19 mouse cellular contexts compared by ENCODE assay signal in the genomic region with DNA sequence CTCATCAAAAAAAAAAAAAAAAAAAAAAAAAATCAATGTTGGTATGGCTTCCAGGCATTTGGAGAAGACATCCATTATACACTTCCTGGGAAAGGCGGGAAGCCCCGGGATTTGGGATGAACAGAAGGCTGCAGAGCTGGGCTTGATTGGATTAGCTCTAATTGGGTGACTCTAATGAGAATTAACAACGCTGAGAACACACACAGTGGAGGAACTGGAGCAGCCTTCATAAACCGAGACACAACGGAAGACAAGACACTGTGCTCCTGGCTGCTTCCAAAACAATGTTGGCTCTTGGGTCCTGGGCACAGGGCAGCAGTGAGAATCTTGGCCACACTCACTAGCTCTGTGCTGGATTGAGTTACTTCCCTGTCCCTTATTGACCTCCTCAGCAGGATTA.
DNase-seq lines count a peak whose midpoint lies in the region; ATAC-seq and TF ChIP-seq lines count a peak whose summit lies in the region.
"Had no signal": no experiment of that assay in that cellular context is flagged by ENCODE, and none has a peak within 500 bp of the region (broad histone marks: within the 10 kb centered on the region; RNA-seq: fewer than 3 reads in every experiment).

No protein-coding gene starts in this region.

- no peak overlapping the region for H3K27ac ChIP-seq in hindbrain, embryonic 11.5 days (ENCODE audit: low read depth, low read length)
- H3K27ac ChIP-seq in hindbrain, embryonic 14.5 days, result no peak overlapping the region
- H3K27ac ChIP-seq in forebrain, embryonic 13.5 days, result no peak overlapping the region
- H3K27ac ChIP-seq: embryonic facial prominence, embryonic 13.5 days; heart, embryonic 10.5 days; liver, embryonic 13.5 days had no signal

- WGBS in hindbrain, embryonic 11.5 days, result 21% methylated on average over 5 of the region's 5 CpGs
- 13% methylated on average over 5 of the region's 5 CpGs for WGBS in hindbrain, embryonic 14.5 days
- 1% methylated on average over 5 of the region's 5 CpGs for WGBS in forebrain, embryonic 13.5 days
- 66% methylated on average over 5 of the region's 5 CpGs for WGBS in lung, adult 2 months

- no peaks in the 10 kb centered on the region; the same call in 1 of the 2 replicates for H3K27me3 ChIP-seq in hindbrain, embryonic 11.5 days (ENCODE audit: control insufficient read depth, insufficient read depth, low read length)
- H3K27me3 ChIP-seq in hindbrain, embryonic 14.5 days (ENCODE audit: control insufficient read depth, insufficient read depth, low read length), result no peaks in the 10 kb centered on the region
- peaks cover 44% of the 10 kb centered on the region for H3K27me3 ChIP-seq in forebrain, embryonic 13.5 days
- H3K27me3 ChIP-seq: embryonic facial prominence, embryonic 13.5 days; liver, embryonic 13.5 days; megakaryocyte, embryonic 14.5 days had no signal

- H3K4me3 ChIP-seq in hindbrain, embryonic 11.5 days (ENCODE audit: low read depth, low read length), result no peak overlapping the region
- no peak overlapping the region for H3K4me3 ChIP-seq in hindbrain, embryonic 14.5 days (replicated peaks; ENCODE audit: low read length)
- no peak overlapping the region for H3K4me3 ChIP-seq in forebrain, embryonic 13.5 days
- no peak overlapping the region for H3K4me3 ChIP-seq in lung, adult 2 months (replicated peaks; ENCODE audit: extremely low read depth, low read depth, low read length)
- H3K4me3 ChIP-seq: embryonic facial prominence, embryonic 13.5 days; heart, embryonic 10.5 days; liver, embryonic 13.5 days; megakaryocyte, embryonic 14.5 days had no signal

- DNase-seq in hindbrain, embryonic 11.5 days (ENCODE audit: low spot score), result peak; percentile 30
- DNase-seq in hindbrain, embryonic 14.5 days (ENCODE audit: low spot score), result no peak
- peak; percentile 21 for DNase-seq in embryo, embryonic 10.5 days (ENCODE audit: low spot score)
- peak; percentile 17 for DNase-seq in neural tube, embryonic 10.5 days (ENCODE audit: extremely low spot score, low spot score)
- no peak for DNase-seq in lung, adult 2 months
- no peak for DNase-seq in layer of hippocampus, adult 8-10 months (ENCODE audit: low spot score in 2 of 2)
- no peak for DNase-seq in left cerebral cortex, adult 8-10 months (ENCODE audit: low spot score in 2 of 2)
- DNase-seq: cerebellum, adult 8-10 months; gastrocnemius, postnatal 14 days; kidney, postnatal 10 days; layer of hippocampus, adult 9-11 months; liver, embryonic 13.5 days; thymus, postnatal 14 days had no signal

- H3K9me3 ChIP-seq in hindbrain, embryonic 11.5 days (ENCODE audit: control insufficient read depth, low read length), result no peaks in the 10 kb centered on the region
- H3K9me3 ChIP-seq in hindbrain, embryonic 14.5 days (ENCODE audit: control insufficient read depth, low read length), result no peaks in the 10 kb centered on the region
- H3K9me3 ChIP-seq in forebrain, embryonic 13.5 days (replicated peaks), result no peaks in the 10 kb centered on the region
- H3K9me3 ChIP-seq: embryonic facial prominence, embryonic 13.5 days; heart, embryonic 10.5 days; liver, embryonic 13.5 days had no signal

- peak; percentile 14; the same call in 1 of the 2 replicates for ATAC-seq in hindbrain, embryonic 11.5 days (ENCODE audit: low FRiP score)
- ATAC-seq in hindbrain, embryonic 14.5 days (ENCODE audit: low FRiP score), result no peak
- peak; percentile 61; the same call in 1 of the 2 replicates for ATAC-seq in forebrain, embryonic 13.5 days
- ATAC-seq: intestine, postnatal 0 days; lung, postnatal 0 days had no signal

- H3K4me1 ChIP-seq in hindbrain, embryonic 11.5 days (replicated peaks; ENCODE audit: control insufficient read depth, insufficient read depth, low read length), result no peaks in the 10 kb centered on the region
- 0 out of 2 replicates have a peak, but pooled peaks cover 7% of the 10 kb centered on the region for H3K4me1 ChIP-seq in hindbrain, embryonic 14.5 days (replicated peaks; ENCODE audit: control insufficient read depth, insufficient read depth, low read length)
- H3K4me1 ChIP-seq in forebrain, embryonic 13.5 days, result peaks cover 13% of the 10 kb centered on the region
- H3K4me1 ChIP-seq in lung, adult 2 months (ENCODE audit: control insufficient read depth, insufficient read depth, low read length), result no peaks in the 10 kb centered on the region; the same call in 1 of the 2 replicates
- H3K4me1 ChIP-seq: embryonic facial prominence, embryonic 13.5 days; liver, embryonic 13.5 days; megakaryocyte, embryonic 14.5 days had no signal

- no peak for TF ChIP-seq CTCF in lung, adult 2 months (IDR thresholded peaks at IDR 0.05; ENCODE audit: insufficient read depth, low read length)

- no peaks in the 10 kb centered on the region for H3K36me3 ChIP-seq in hindbrain, embryonic 11.5 days (ENCODE audit: control insufficient read depth, insufficient read depth, low read length)
- H3K36me3 ChIP-seq in hindbrain, embryonic 14.5 days (replicated peaks; ENCODE audit: control insufficient read depth, insufficient read depth), result no peaks in the 10 kb centered on the region
- no peaks in the 10 kb centered on the region for H3K36me3 ChIP-seq in forebrain, embryonic 13.5 days (ENCODE audit: poor library complexity, severe bottlenecking)
- H3K36me3 ChIP-seq: embryonic facial prominence, embryonic 13.5 days; heart, embryonic 10.5 days; liver, embryonic 13.5 days had no signal

- no peak overlapping the region for H3K9ac ChIP-seq in hindbrain, embryonic 11.5 days (ENCODE audit: low read depth, low read length)
- no peak overlapping the region for H3K9ac ChIP-seq in hindbrain, embryonic 14.5 days
- H3K9ac ChIP-seq in forebrain, embryonic 13.5 days, result no peak overlapping the region
- H3K9ac ChIP-seq: embryonic facial prominence, embryonic 13.5 days; liver, embryonic 13.5 days had no signal

- TF ChIP-seq POLR2A in lung, adult 2 months (IDR thresholded peaks at IDR 0.05; ENCODE audit: borderline replicate concordance, extremely low read depth, low read depth, low read length), result no peak

- no peak overlapping the region for H3K4me2 ChIP-seq in hindbrain, embryonic 11.5 days (replicated peaks; ENCODE audit: low read depth, low read length)
- no peak overlapping the region for H3K4me2 ChIP-seq in hindbrain, embryonic 14.5 days (replicated peaks)
- H3K4me2 ChIP-seq in forebrain, embryonic 13.5 days, result no peak overlapping the region
- H3K4me2 ChIP-seq: embryonic facial prominence, embryonic 13.5 days; liver, embryonic 13.5 days had no signal

Comparison
In these comparisons a context has a peak if more than half of its experiments do, and no peak if none do; other contexts are left out.
1. DNase-seq: peak in hindbrain, embryonic 11.5 days (single experiment), embryo, embryonic 10.5 days (single experiment) and neural tube, embryonic 10.5 days (single experiment); none in hindbrain, embryonic 14.5 days (single experiment), lung, adult 2 months (single experiment), layer of hippocampus, adult 8-10 months (0 of 2) and left cerebral cortex, adult 8-10 months (0 of 2).